Mouse (Mus musculus): ENCODE measurements around the gene C530008M17Rik.

C530008M17Rik gene

GRCm38 (mm10) chr5:76832529-76833210, 176.4 kb downstream of the C530008M17Rik start:
- DNase-seq (ENCODE audit: low read depth, low spot score), result peak; percentile 10

GRCm38 (mm10) chr5:76837018-76837417, 180.7 kb downstream of the C530008M17Rik start:
- DNase-seq (ENCODE audit: low read depth, low spot score), result peak; percentile 85

- DNase-seq (ENCODE audit: low read depth, low spot score), result no peak
Measured at GRCm38 (mm10) chr5:76839786-76840185, 183.5 kb downstream of the C530008M17Rik start.

- DNase-seq (ENCODE audit: low read depth, low spot score), result no peak
Measured at GRCm38 (mm10) chr5:76841859-76842258, 185.5 kb downstream of the C530008M17Rik start.

GRCm38 (mm10) chr5:76843448-76843847, 187.1 kb downstream of the C530008M17Rik start:
- DNase-seq (ENCODE audit: low read depth, low spot score), result peak; percentile 56

GRCm38 (mm10) chr5:76843851-76844419, 187.6 kb downstream of the C530008M17Rik start:
- DNase-seq (ENCODE audit: low read depth, low spot score), result no peak

- no peak for DNase-seq (ENCODE audit: low read depth, low spot score)
Measured at GRCm38 (mm10) chr5:76844618-76845186, 188.4 kb downstream of the C530008M17Rik start.

- DNase-seq (ENCODE audit: low read depth, low spot score), result no peak
Measured at GRCm38 (mm10) chr5:76847106-76847505, 190.8 kb downstream of the C530008M17Rik start.

GRCm38 (mm10) chr5:76851316-76851715, 195.0 kb downstream of the C530008M17Rik start:
- DNase-seq (ENCODE audit: low read depth, low spot score), result peak; percentile 43

- peak; percentile 79 for DNase-seq (ENCODE audit: low read depth, low spot score)
Measured at GRCm38 (mm10) chr5:76853549-76853948, 197.2 kb downstream of the C530008M17Rik start.

GRCm38 (mm10) chr5:76855829-76856600, 199.7 kb downstream of the C530008M17Rik start:
- peak; percentile 45 for DNase-seq (ENCODE audit: low read depth, low spot score)

GRCm38 (mm10) chr5:76857103-76858015, 201.0 kb downstream of the C530008M17Rik start:
- DNase-seq (ENCODE audit: low read depth, low spot score), result peak; percentile 50

GRCm38 (mm10) chr5:76858444-76858843, 202.1 kb downstream of the C530008M17Rik start:
- peak; percentile 47 for DNase-seq (ENCODE audit: low read depth, low spot score)

GRCm38 (mm10) chr5:76866819-76867218, 210.5 kb downstream of the C530008M17Rik start:
- no peak for DNase-seq (ENCODE audit: low read depth, low spot score)

- DNase-seq (ENCODE audit: low read depth, low spot score), result peak; percentile 95
Measured at GRCm38 (mm10) chr5:76868693-76869286, 212.5 kb downstream of the C530008M17Rik start.

- DNase-seq (ENCODE audit: low read depth, low spot score), result peak; percentile 33
Measured at GRCm38 (mm10) chr5:76869553-76869952, 213.2 kb downstream of the C530008M17Rik start.

- DNase-seq (ENCODE audit: low read depth, low spot score), result peak; percentile 67
Measured at GRCm38 (mm10) chr5:76876106-76876758, 219.9 kb downstream of the C530008M17Rik start.

- no peak for DNase-seq (ENCODE audit: low read depth, low spot score)
Measured at GRCm38 (mm10) chr5:76884107-76884506, 227.8 kb downstream of the C530008M17Rik start.

GRCm38 (mm10) chr5:76887011-76887410, 230.7 kb downstream of the C530008M17Rik start:
- DNase-seq (ENCODE audit: low read depth, low spot score), result no peak

GRCm38 (mm10) chr5:76892608-76893007, 236.3 kb downstream of the C530008M17Rik start:
- no peak for DNase-seq (ENCODE audit: low read depth, low spot score)
